Mouse (Mus musculus) heart, embryonic 12.5 days (tissue): Measurements from ENCODE around the gene Olfr1394. TPM values are rescaled to one million over a fixed set of nuclear protein-coding genes. Genes with fewer than 3 reads are reported as not detected.

ENCODE experiments used
- polyA plus RNA-seq: library from polyadenylated mRNA; unstranded; fragments of >200 nt; fragmentation: Nextera tagmentation; extraction: Ambion mirVana; gene quantifications from 2 replicates; pipeline ENCODE4 v1.2.1, GENCODE M21; 2016

Olfr1394 gene
- polyA plus RNA-seq, 1 experiment from 2014 or later, result not detected

Other genes with a start within 250 kb of the Olfr1394 start
- gene Psme2b, start 208.2 kb upstream of the Olfr1394 start, polyA plus RNA-seq, result 1.1 and 1.5 TPM in 2 replicates
- gene Olfr56, start 175.5 kb upstream of the Olfr1394 start, polyA plus RNA-seq, result not detected in 2 replicates
- gene 9930111J21Rik1, start 175.0 kb upstream of the Olfr1394 start, polyA plus RNA-seq, result 0.09 TPM in 1 of 2 replicates, not detected in the other
- gene Gm12185, start 162.2 kb upstream of the Olfr1394 start, polyA plus RNA-seq, result not detected in 2 replicates
- not detected in 2 replicates for gene Tgtp1, start 160.2 kb upstream of the Olfr1394 start, polyA plus RNA-seq
- 0.23 and 0.24 TPM in 2 replicates for gene 9930111J21Rik2, start 103.1 kb upstream of the Olfr1394 start, polyA plus RNA-seq
- gene Tgtp2, start 90.2 kb upstream of the Olfr1394 start, polyA plus RNA-seq, result not detected in 2 replicates
- gene Ifi47, start 77.8 kb upstream of the Olfr1394 start, polyA plus RNA-seq, result 0.55 and 0.68 TPM in 2 replicates
- not detected in 2 replicates for gene Olfr1396, start 39.5 kb upstream of the Olfr1394 start, polyA plus RNA-seq
- gene Olfr1395, start 12.1 kb upstream of the Olfr1394 start, polyA plus RNA-seq, result not detected in 2 replicates
- 1.4 and 1.9 TPM in 2 replicates for gene Btnl9, start 32.8 kb downstream of the Olfr1394 start, polyA plus RNA-seq
- 33.5 and 34.6 TPM in 2 replicates for gene Zfp62, start 48.9 kb downstream of the Olfr1394 start, polyA plus RNA-seq
- gene Mgat1, start 89.8 kb downstream of the Olfr1394 start, polyA plus RNA-seq, result 45.7 TPM in 2 replicates
- 0.08 and 0.27 TPM in 2 replicates for gene Olfr1393, start 123.9 kb downstream of the Olfr1394 start, polyA plus RNA-seq
- gene Olfr1392, start 130.9 kb downstream of the Olfr1394 start, polyA plus RNA-seq, result not detected in 2 replicates
- gene Olfr10, start 150.4 kb downstream of the Olfr1394 start, polyA plus RNA-seq, result not detected in 2 replicates
- gene Olfr1391, start 168.4 kb downstream of the Olfr1394 start, polyA plus RNA-seq, result not detected in 2 replicates
- gene Olfr1390, start 180.8 kb downstream of the Olfr1394 start, polyA plus RNA-seq, result not detected in 2 replicates